Mouse (Mus musculus): ENCODE results near the gene Gnb3. TPM values are rescaled to one million over a fixed set of nuclear protein-coding genes. Genes with fewer than 3 reads are reported as not detected.

Gnb3 gene
- total and polyA plus RNA-seq, 2 experiments from 2014 or later: 0.68 to 2.2 TPM

DNA sequence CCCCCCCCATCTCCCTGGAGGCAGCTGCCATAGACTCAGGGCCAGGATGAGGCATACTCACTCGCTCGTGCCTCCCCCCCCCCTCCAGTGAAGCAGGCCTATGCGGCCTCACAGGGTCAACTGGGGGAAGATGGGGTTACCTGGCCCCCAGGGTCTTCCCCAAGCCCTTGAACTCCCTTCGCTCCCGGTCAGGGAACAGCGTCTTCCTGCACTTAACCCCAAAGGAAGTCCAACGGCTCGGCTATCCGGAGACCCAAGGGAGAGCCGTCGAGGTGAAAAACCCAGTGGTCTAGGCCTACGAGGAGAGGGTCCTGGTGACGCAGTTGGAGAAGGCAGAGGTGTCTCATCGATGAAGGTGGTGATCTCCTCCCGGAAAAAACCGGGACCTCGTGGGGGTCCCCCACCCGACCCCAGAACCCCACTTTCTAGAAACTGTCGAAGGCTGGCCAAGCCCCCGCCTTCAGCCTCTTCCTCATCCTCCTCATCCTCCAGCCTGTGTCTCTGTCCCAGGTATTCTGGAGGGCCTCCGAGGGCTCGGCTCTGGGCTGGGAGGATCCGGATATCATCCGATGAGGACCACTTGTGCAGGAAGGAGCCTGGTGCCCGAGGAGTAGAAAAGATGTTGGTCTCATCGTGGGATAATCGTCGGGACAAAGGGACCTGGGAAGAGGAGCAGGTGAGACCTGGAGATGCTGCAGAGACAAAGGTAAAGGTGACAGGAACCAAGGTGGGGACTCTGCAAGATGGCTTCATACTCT is 18.7 kb upstream of the Gnb3 start:
- TF ChIP-seq CTCF (IDR thresholded peaks at IDR 0.05; ENCODE audit: low read depth): no peak
- Histone ChIP-seq H3K9ac (replicated peaks; ENCODE audit: low read length) (peak overlapping the region; percentile 21; the same call in 1 of the 2 replicates), H3K27me3 (ENCODE audit: insufficient read depth, low read length) (no peaks in the 10 kb centered on the region), H3K4me1 (ENCODE audit: insufficient read depth, low read length) (peaks cover 23% of the 10 kb centered on the region), H3K27ac (peak overlapping the region; percentile 98; the same call in 1 of the 2 replicates), H3K9me3 (ENCODE audit: low read length) (no peaks in the 10 kb centered on the region), H3K4me3 (ENCODE audit: low read length) (no peak overlapping the region), H3K4me2 (ENCODE audit: low read depth, low read length) (no peak overlapping the region), H3K36me3 (ENCODE audit: insufficient read depth, low read length) (no peaks in the 10 kb centered on the region)
- ATAC-seq (no peak), DNase-seq (ENCODE audit: low spot score) (no peak)
- WGBS: 80% methylated on average over 28 of the region's 28 CpGs

- peak overlapping the region; percentile 98 for H3K27ac ChIP-seq
- no peaks in the 10 kb centered on the region for H3K27me3 ChIP-seq (ENCODE audit: insufficient read depth, low read length)
- ATAC-seq (no peak), DNase-seq (ENCODE audit: low spot score) (no peak)
- H3K4me3 ChIP-seq (ENCODE audit: low read length): peak overlapping the region; percentile 70
- H3K36me3 ChIP-seq (ENCODE audit: insufficient read depth, low read length): no peaks in the 10 kb centered on the region
- TF ChIP-seq CTCF (IDR thresholded peaks at IDR 0.05; ENCODE audit: low read depth): no peak
- peaks cover 20% of the 10 kb centered on the region for H3K4me1 ChIP-seq (ENCODE audit: insufficient read depth, low read length)
- 23% methylated on average over 26 of the region's 26 CpGs for WGBS
- H3K9ac ChIP-seq (replicated peaks; ENCODE audit: low read length): peak overlapping the region; percentile 21; the same call in 1 of the 2 replicates
- peak overlapping the region; percentile 93 for H3K4me2 ChIP-seq (ENCODE audit: low read depth, low read length)
- H3K9me3 ChIP-seq (ENCODE audit: low read length): no peaks in the 10 kb centered on the region
Observed at GRCm38 (mm10) chr6:124857840-124858530, 17.9 kb upstream of the Gnb3 start.

- H3K4me2 ChIP-seq (ENCODE audit: low read depth, low read length): peak within 1 kb of the TSS; percentile 93
- ATAC-seq (peak; percentile 88), DNase-seq (ENCODE audit: low spot score) (peak; percentile 93)
- peak within 1 kb of the TSS; percentile 70 for H3K4me3 ChIP-seq (ENCODE audit: low read length)
- H3K27ac ChIP-seq: peak within 1 kb of the TSS; percentile 98
- no peaks in the 10 kb centered on the region for H3K27me3 ChIP-seq (ENCODE audit: insufficient read depth, low read length)
- peaks cover 13% of the 10 kb centered on the region for H3K4me1 ChIP-seq (ENCODE audit: insufficient read depth, low read length)
- under 1% methylated on average over 83 of the region's 86 CpGs for WGBS
- H3K36me3 ChIP-seq (ENCODE audit: insufficient read depth, low read length): no peaks in the 10 kb centered on the region
- peak; percentile 81 for TF ChIP-seq CTCF (IDR thresholded peaks at IDR 0.05; ENCODE audit: low read depth)
- H3K9ac ChIP-seq (replicated peaks; ENCODE audit: low read length): peak within 1 kb of the TSS; percentile 92
- H3K9me3 ChIP-seq (ENCODE audit: low read length): no peaks in the 10 kb centered on the region
Observed at GRCm38 (mm10) chr6:124856916-124857839, 17.1 kb upstream of the Gnb3 start, which contains the start of gene P3h3. Gene P3h3 (minus strand): TSS chr6:124857752.

- peak; percentile 73 for ATAC-seq
- H3K9me3 ChIP-seq (ENCODE audit: low read length): no peaks in the 10 kb centered on the region
- H3K27me3 ChIP-seq (ENCODE audit: insufficient read depth, low read length): no peaks in the 10 kb centered on the region
Observed at GRCm38 (mm10) chr6:124856321-124856720, 16.2 kb upstream of the Gnb3 start.

GRCm38 (mm10) chr6:124854647-124855046 is 14.6 kb upstream of the Gnb3 start:
- WGBS: 70% methylated on average over 12 of the region's 12 CpGs
- Histone ChIP-seq H3K9me3 (ENCODE audit: low read length) (no peaks in the 10 kb centered on the region), H3K4me2 (ENCODE audit: low read depth, low read length) (no peak overlapping the region), H3K36me3 (ENCODE audit: insufficient read depth, low read length) (0 out of 2 replicates have a peak, but pooled peaks cover under 1% of the 10 kb centered on the region), H3K4me3 (ENCODE audit: low read length) (no peak overlapping the region), H3K4me1 (ENCODE audit: insufficient read depth, low read length) (no peaks in the 10 kb centered on the region), H3K9ac (replicated peaks; ENCODE audit: low read length) (no peak overlapping the region), H3K27me3 (ENCODE audit: insufficient read depth, low read length) (no peaks in the 10 kb centered on the region), H3K27ac (no peak overlapping the region; the same call in 1 of the 2 replicates)
- DNase-seq (ENCODE audit: low spot score) (no peak), ATAC-seq (no peak)
- no peak for TF ChIP-seq CTCF (IDR thresholded peaks at IDR 0.05; ENCODE audit: low read depth)

More at GRCm38 (mm10) chr6:124856321-124856720, 16.2 kb upstream of the Gnb3 start:
- Histone ChIP-seq H3K27ac (peak overlapping the region; percentile 98), H3K4me1 (ENCODE audit: insufficient read depth, low read length) (peaks cover 6% of the 10 kb centered on the region; the same call in 1 of the 2 replicates), H3K36me3 (ENCODE audit: insufficient read depth, low read length) (no peaks in the 10 kb centered on the region), H3K4me3 (ENCODE audit: low read length) (peak overlapping the region; percentile 70), H3K9ac (replicated peaks; ENCODE audit: low read length) (peak overlapping the region; percentile 92), H3K4me2 (ENCODE audit: low read depth, low read length) (peak overlapping the region; percentile 93)
- peak; percentile 88 for DNase-seq (ENCODE audit: low spot score)
- WGBS: 7% methylated on average over 14 of the region's 14 CpGs
- no peak for TF ChIP-seq CTCF (IDR thresholded peaks at IDR 0.05; ENCODE audit: low read depth)

DNA sequence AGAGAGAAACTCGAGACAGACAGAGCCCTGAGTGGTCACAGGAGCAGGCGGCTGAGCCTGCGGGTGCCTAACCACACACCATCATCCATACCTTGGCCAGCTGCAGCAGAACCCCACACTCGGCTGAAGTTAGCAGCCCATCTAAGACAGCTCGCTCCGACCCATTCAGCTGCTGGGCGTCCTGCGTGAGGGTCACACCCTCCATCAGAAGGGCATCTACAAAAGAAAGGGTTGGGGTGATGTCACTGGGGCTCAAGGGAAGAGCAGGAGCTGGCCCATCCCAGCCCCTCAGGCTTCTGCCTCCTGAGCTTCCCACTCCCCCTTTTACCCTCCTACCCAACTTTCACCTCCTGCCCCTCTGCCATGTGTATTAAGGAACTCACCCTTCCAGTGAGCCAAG is 10.5 kb upstream of the Gnb3 start:
- no peak for TF ChIP-seq CTCF (IDR thresholded peaks at IDR 0.05; ENCODE audit: low read depth)
- WGBS: 50% methylated on average over 8 of the region's 8 CpGs

More for the DNA sequence above, 10.5 kb upstream of the Gnb3 start:
- Histone ChIP-seq H3K4me3 (ENCODE audit: low read length) (no peak overlapping the region), H3K4me1 (ENCODE audit: insufficient read depth, low read length) (no peaks in the 10 kb centered on the region), H3K9me3 (ENCODE audit: low read length) (no peaks in the 10 kb centered on the region), H3K27me3 (ENCODE audit: insufficient read depth, low read length) (no peaks in the 10 kb centered on the region), H3K36me3 (ENCODE audit: insufficient read depth, low read length) (peaks cover 5% of the 10 kb centered on the region; the same call in 1 of the 2 replicates), H3K27ac (no peak overlapping the region), H3K4me2 (ENCODE audit: low read depth, low read length) (no peak overlapping the region), H3K9ac (replicated peaks; ENCODE audit: low read length) (no peak overlapping the region)
- DNase-seq (ENCODE audit: low spot score) (no peak), ATAC-seq (no peak)

Measured in hindbrain, postnatal 0 days (tissue).